Mouse (Mus musculus) hematopoietic stem cell, adult 5-6 weeks (primary cell): Measurements from ENCODE around the gene Cwf19l1. TPM values are rescaled to one million over a fixed set of nuclear protein-coding genes. Genes with fewer than 3 reads are reported as not detected.
"Not testable (repeated sequence)": the region's sequence is repeated elsewhere in the genome, so short reads cannot be mapped to it uniquely, and the experiment has no call there.

Source experiments
- ATAC-seq, 2 experiments: fragments of 125-278 bp in 1 of 2; replicated peaks in 1 of 2; 2 replicates each; pipeline ENCODE4 v1.8.0; 2016 to 2017; ENCODE audit warnings: inconsistent platforms in 2 of 2, mild to moderate bottlenecking in 2 of 2, moderate number of reproducible peaks in 2 of 2, low read depth in 1 of 2, moderate TSS enrichment in 1 of 2; ENCODE audit not compliant: low FRiP score in 2 of 2, poor library complexity in 2 of 2, severe bottlenecking in 2 of 2, insufficient read depth in 1 of 2, low TSS enrichment in 1 of 2
- total RNA-seq: library from RNA; stranded (forward); fragments of 172-1452, 232-1000 nt; gene quantifications from 2 replicates; pipeline ENCODE4 v1.2.3, GENCODE M21; 2017

The Cwf19l1 gene
- total RNA-seq, 1 experiment from 2014 or later: 41.4 TPM

GRCm38 (mm10) chr19:44127729-44128497, 7.8 kb downstream of the Cwf19l1 start:
- ATAC-seq: no peak

- no peak for ATAC-seq
These were observed 14.5 kb downstream of the Cwf19l1 start for GRCm38 (mm10) chr19:44121137-44121536.

DNA sequence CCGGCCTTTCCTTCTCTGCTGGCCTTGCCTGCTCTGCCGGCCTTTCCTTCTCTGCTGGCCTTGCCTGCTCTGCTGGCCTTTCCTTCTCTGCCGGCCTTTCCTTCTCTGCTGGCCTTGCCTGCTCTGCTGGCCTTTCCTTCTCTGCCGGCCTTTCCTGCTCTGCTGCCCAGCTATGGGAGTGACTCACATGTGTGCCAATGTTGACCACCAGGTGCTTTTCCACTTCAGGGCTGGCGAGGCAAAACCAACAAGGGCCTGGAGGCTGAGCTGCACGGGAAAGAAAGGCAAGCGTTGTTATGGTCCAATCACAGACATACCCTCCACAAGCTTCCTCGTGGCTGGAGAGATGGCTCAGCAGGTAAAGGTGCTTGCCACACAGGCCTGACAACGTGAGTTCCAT, 15.0 kb downstream of the Cwf19l1 start:
- ATAC-seq: not testable (repeated sequence)

DNA sequence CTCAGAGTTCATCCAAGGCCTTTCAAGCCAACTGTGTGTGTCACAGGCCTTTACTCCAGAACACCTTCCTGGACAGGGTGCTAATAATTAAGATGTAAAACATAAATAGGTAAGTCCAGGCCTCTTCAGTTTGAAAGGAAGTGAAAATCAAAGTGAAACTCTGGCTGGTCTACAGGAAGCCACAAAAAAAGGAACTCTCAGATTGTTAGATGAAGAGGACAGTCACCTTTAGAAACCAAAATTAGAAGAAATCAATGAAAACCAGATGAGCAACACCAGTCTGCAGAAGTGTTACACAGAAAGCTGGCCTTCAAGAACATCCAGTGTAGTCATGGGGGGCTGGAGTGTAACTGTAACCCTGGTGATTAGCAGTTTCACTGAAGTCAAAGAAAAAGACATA, 17.9 kb downstream of the Cwf19l1 start:
- ATAC-seq: no peak

GRCm38 (mm10) chr19:44111706-44112105, 24.0 kb downstream of the Cwf19l1 start:
- no peak for ATAC-seq

GRCm38 (mm10) chr19:44110356-44110755, 25.3 kb downstream of the Cwf19l1 start:
- no peak for ATAC-seq

DNA sequence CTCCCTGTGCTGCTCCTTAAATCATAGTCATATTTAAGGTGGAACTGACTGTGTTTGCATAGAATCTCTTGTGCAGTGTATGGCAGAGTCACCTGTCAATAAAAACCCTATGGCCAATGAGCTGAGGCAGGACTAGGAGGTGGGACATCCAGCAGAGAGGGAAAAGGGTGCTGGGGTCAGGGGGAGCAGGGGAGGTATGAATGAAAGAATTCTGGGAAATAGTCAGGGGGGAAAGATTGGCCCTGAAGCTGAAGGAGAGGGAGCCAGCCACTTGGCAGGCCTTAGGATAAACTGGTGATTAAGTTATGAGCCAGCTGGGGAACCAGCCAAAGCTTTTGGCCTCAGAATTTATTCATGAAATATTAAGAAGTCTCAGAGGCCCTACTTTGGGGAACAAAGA, 26.7 kb downstream of the Cwf19l1 start:
- ATAC-seq: no peak

- ATAC-seq: no peak
These were observed 27.8 kb downstream of the Cwf19l1 start for GRCm38 (mm10) chr19:44107661-44108521.

DNA sequence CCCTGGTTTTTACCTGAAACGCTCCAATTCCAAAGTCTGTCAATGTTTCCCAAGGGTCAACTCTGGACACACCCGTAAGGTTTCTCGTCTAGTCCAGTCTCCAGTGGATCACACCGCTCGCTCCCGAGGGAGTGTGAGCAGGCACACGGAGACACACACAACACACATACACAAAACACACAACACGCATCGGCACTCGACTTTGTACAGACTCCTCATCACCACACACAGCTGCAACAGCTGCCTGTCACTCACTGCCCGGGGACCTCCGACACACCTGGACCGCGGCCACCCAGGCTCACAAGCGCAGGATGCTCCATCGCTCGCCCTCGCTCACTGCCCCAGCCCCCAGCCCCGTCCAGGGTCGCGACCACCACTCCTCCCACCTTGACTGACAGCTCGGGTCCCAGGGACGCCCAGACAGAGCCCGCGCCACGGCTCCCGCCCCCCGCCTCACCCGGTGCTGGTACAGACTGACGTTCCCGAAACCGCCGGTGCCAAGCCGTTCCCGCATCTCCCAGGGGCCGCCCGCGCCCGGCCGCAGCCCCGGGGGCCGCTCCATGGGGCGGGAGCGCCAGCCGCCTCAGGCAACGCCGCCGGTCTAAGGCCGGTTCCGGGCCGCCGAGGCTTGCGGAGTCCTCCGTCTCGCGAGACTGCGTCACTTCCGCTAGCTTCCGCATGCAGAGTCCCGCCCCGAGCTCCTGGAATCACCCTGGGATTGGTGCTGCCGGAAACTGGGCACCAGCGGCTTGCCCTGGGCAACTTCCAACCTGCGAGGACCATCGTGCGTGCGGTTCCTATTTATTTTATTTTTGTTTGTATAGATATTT, 28.6 kb downstream of the Cwf19l1 start, which contains the start of gene Chuk:
Gene Chuk, minus strand, starts transcription at position 650 of the 830 bp plus-strand sequence.
- peak; percentile 97 to 98 for ATAC-seq

GRCm38 (mm10) chr19:44104393-44104792, 31.3 kb downstream of the Cwf19l1 start:
- ATAC-seq: no peak

- no peak for ATAC-seq
These were observed 32.7 kb downstream of the Cwf19l1 start for GRCm38 (mm10) chr19:44103001-44103400.

- no peak for ATAC-seq
These were observed 34.8 kb downstream of the Cwf19l1 start for GRCm38 (mm10) chr19:44100840-44101239.

- ATAC-seq: no peak
These were observed 49.4 kb downstream of the Cwf19l1 start for GRCm38 (mm10) chr19:44086278-44086677.

GRCm38 (mm10) chr19:44080920-44081319, 54.8 kb downstream of the Cwf19l1 start:
- ATAC-seq: no peak

GRCm38 (mm10) chr19:44080023-44080422, 55.7 kb downstream of the Cwf19l1 start:
- ATAC-seq: no peak

- ATAC-seq: no peak
These were observed 58.7 kb downstream of the Cwf19l1 start for GRCm38 (mm10) chr19:44077024-44077423.

GRCm38 (mm10) chr19:44076457-44076856, 59.2 kb downstream of the Cwf19l1 start:
- ATAC-seq: no peak
